Mouse (Mus musculus): ENCODE measurements around the gene Esrrg. TPM values are rescaled to one million over a fixed set of nuclear protein-coding genes. Genes with fewer than 3 reads are reported as not detected.
A peak's percentile ranks its signal among the peaks of the same experiment; 100 is the strongest.

Gene Esrrg
- polyA plus RNA-seq (2014; fragmentation: Nextera tagmentation; extraction: Ambion mirVana) = 34.2 and 36.2 TPM in 2 replicates

- Histone ChIP-seq H3K27ac (ENCODE audit: low read depth, low read length) (0 out of 2 replicates have a peak within 1 kb of the TSS, but pooled peaks have one; percentile 4), H3K4me3 (ENCODE audit: low read depth, low read length) (peak within 1 kb of the TSS; percentile 54), H3K4me1 (ENCODE audit: control insufficient read depth, insufficient read depth, low read length) (peaks cover 41% of the 10 kb centered on the region), H3K9ac (ENCODE audit: low read depth, low read length) (peak within 1 kb of the TSS; percentile 81), H3K4me2 (peak within 1 kb of the TSS; percentile 88), H3K27me3 (ENCODE audit: control insufficient read depth, insufficient read depth, low read length) (peaks cover 50% of the 10 kb centered on the region), H3K36me3 (ENCODE audit: control insufficient read depth, insufficient read depth, low read length) (no peaks in the 10 kb centered on the region), H3K9me3 (replicated peaks; ENCODE audit: control insufficient read depth, low read length) (no peaks in the 10 kb centered on the region)
- ATAC-seq (replicated peaks; ENCODE audit: insufficient number of reproducible peaks, low FRiP score, low TSS enrichment) = no peak
- WGBS (ENCODE audit: insufficient replicate concordance) = 2% methylated on average over 21 of the region's 21 CpGs
These were observed at the start of gene Esrrg for GRCm38 (mm10) chr1:187608261-187608921. Gene Esrrg, plus strand, starts transcription at chr1:187608791.

- no peaks in the 10 kb centered on the region for H3K27me3 ChIP-seq (ENCODE audit: control insufficient read depth, insufficient read depth, low read length)
- H3K9me3 ChIP-seq (replicated peaks; ENCODE audit: control insufficient read depth, low read length) = no peaks in the 10 kb centered on the region
- no peak overlapping the region for H3K4me2 ChIP-seq
- no peak overlapping the region for H3K9ac ChIP-seq (ENCODE audit: low read depth, low read length)
- no peak for ATAC-seq (replicated peaks; ENCODE audit: insufficient number of reproducible peaks, low FRiP score, low TSS enrichment)
- H3K4me3 ChIP-seq (ENCODE audit: low read depth, low read length) = no peak overlapping the region
- H3K27ac ChIP-seq (ENCODE audit: low read depth, low read length) = no peak overlapping the region
- H3K4me1 ChIP-seq (ENCODE audit: control insufficient read depth, insufficient read depth, low read length) = no peaks in the 10 kb centered on the region
- H3K36me3 ChIP-seq (ENCODE audit: control insufficient read depth, insufficient read depth, low read length) = no peaks in the 10 kb centered on the region
These were observed 24.6 kb upstream of the Esrrg start for GRCm38 (mm10) chr1:187583982-187584381.

- no peaks in the 10 kb centered on the region for H3K36me3 ChIP-seq (ENCODE audit: control insufficient read depth, insufficient read depth, low read length)
- H3K4me3 ChIP-seq (ENCODE audit: low read depth, low read length) = no peak overlapping the region
- no peak overlapping the region for H3K27ac ChIP-seq (ENCODE audit: low read depth, low read length)
- H3K9me3 ChIP-seq (replicated peaks; ENCODE audit: control insufficient read depth, low read length) = no peaks in the 10 kb centered on the region
- no peak overlapping the region for H3K9ac ChIP-seq (ENCODE audit: low read depth, low read length)
- ATAC-seq (replicated peaks; ENCODE audit: insufficient number of reproducible peaks, low FRiP score, low TSS enrichment) = no peak
- 85% methylated on average over 8 of the region's 8 CpGs for WGBS (ENCODE audit: insufficient replicate concordance)
- no peaks in the 10 kb centered on the region for H3K27me3 ChIP-seq (ENCODE audit: control insufficient read depth, insufficient read depth, low read length)
- no peaks in the 10 kb centered on the region for H3K4me1 ChIP-seq (ENCODE audit: control insufficient read depth, insufficient read depth, low read length)
- H3K4me2 ChIP-seq = no peak overlapping the region
These were observed 22.0 kb upstream of the Esrrg start for GRCm38 (mm10) chr1:187586541-187587075.

GRCm38 (mm10) chr1:187602942-187603341 is 5.6 kb upstream of the Esrrg start:
- peaks cover 37% of the 10 kb centered on the region for H3K27me3 ChIP-seq (ENCODE audit: control insufficient read depth, insufficient read depth, low read length)
- H3K36me3 ChIP-seq (ENCODE audit: control insufficient read depth, insufficient read depth, low read length) = no peaks in the 10 kb centered on the region
- H3K4me2 ChIP-seq = no peak overlapping the region
- no peak overlapping the region for H3K9ac ChIP-seq (ENCODE audit: low read depth, low read length)
- H3K4me3 ChIP-seq (ENCODE audit: low read depth, low read length) = no peak overlapping the region
- ATAC-seq (replicated peaks; ENCODE audit: insufficient number of reproducible peaks, low FRiP score, low TSS enrichment) = no peak
- peaks cover 22% of the 10 kb centered on the region for H3K4me1 ChIP-seq (ENCODE audit: control insufficient read depth, insufficient read depth, low read length)
- no peak overlapping the region for H3K27ac ChIP-seq (ENCODE audit: low read depth, low read length)
- WGBS (ENCODE audit: insufficient replicate concordance) = 42% methylated on average over 2 of the region's 2 CpGs
- no peaks in the 10 kb centered on the region for H3K9me3 ChIP-seq (replicated peaks; ENCODE audit: control insufficient read depth, low read length)

- no peak for ATAC-seq (replicated peaks; ENCODE audit: insufficient number of reproducible peaks, low FRiP score, low TSS enrichment)
- Histone ChIP-seq H3K4me3 (ENCODE audit: low read depth, low read length) (peak overlapping the region; percentile 8; the same call in 1 of the 2 replicates), H3K9me3 (replicated peaks; ENCODE audit: control insufficient read depth, low read length) (no peaks in the 10 kb centered on the region), H3K4me2 (peak overlapping the region; percentile 52), H3K27ac (ENCODE audit: low read depth, low read length) (no peak overlapping the region), H3K27me3 (ENCODE audit: control insufficient read depth, insufficient read depth, low read length) (peaks cover 44% of the 10 kb centered on the region), H3K9ac (ENCODE audit: low read depth, low read length) (no peak overlapping the region), H3K4me1 (ENCODE audit: control insufficient read depth, insufficient read depth, low read length) (peaks cover 26% of the 10 kb centered on the region), H3K36me3 (ENCODE audit: control insufficient read depth, insufficient read depth, low read length) (no peaks in the 10 kb centered on the region)
- WGBS (ENCODE audit: insufficient replicate concordance) = 6% methylated on average over 11 of the region's 11 CpGs
These were observed 4.5 kb upstream of the Esrrg start for GRCm38 (mm10) chr1:187604063-187604484.

- 14% methylated on average over 24 of the region's 24 CpGs for WGBS (ENCODE audit: insufficient replicate concordance)
- Histone ChIP-seq H3K9me3 (replicated peaks; ENCODE audit: control insufficient read depth, low read length) (no peaks in the 10 kb centered on the region), H3K27ac (ENCODE audit: low read depth, low read length) (no peak overlapping the region), H3K4me3 (ENCODE audit: low read depth, low read length) (peak overlapping the region; percentile 25; the same call in 1 of the 2 replicates), H3K4me1 (ENCODE audit: control insufficient read depth, insufficient read depth, low read length) (peaks cover 26% of the 10 kb centered on the region), H3K4me2 (peak overlapping the region; percentile 88), H3K36me3 (ENCODE audit: control insufficient read depth, insufficient read depth, low read length) (no peaks in the 10 kb centered on the region), H3K27me3 (ENCODE audit: control insufficient read depth, insufficient read depth, low read length) (peaks cover 44% of the 10 kb centered on the region), H3K9ac (ENCODE audit: low read depth, low read length) (0 out of 2 replicates have a peak overlapping the region, but pooled peaks have one; percentile 34)
- ATAC-seq (replicated peaks; ENCODE audit: insufficient number of reproducible peaks, low FRiP score, low TSS enrichment) = no peak
These were observed 3.8 kb upstream of the Esrrg start for GRCm38 (mm10) chr1:187604691-187605310.

DNA sequence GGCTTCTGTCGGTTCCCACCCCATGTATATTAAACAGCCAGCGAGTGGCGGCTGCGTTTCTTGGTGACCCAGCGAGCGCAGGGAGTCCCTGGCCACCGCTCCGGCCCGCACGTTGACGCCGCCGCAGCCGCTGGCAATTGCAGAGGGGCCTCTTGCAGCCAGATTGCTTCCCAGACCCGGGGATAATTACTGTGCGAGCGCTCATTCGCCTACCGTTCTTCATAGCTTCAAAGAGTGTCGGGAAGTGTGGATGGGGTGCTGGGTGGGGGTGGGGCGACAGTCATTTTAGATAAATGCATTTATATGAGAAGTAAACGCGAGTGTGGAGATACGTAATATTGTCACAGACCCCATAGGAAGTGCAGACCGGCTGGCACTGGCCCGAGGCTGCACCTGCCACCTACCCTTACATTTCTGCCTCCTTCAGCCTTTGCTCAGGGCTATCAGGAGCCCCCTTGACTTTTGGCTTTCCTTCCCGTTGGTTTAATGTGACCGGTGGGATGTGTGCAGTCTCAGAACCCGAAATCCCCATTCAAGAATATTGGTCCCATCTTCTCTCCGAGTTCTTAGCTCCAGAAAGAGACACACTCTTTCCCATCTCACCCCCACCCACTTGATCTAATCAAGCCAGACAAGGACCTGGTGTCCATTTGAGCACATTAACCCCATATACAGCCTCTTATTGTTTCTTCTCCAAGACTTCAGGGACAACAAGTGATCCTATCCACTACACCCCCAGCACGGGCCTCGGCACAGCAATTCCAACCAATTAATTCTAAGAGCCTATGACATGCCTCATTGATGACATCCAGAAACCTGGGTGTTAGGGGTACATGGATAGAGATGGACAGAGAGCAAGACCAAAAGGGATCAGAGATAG is 3.0 kb upstream of the Esrrg start:
- Histone ChIP-seq H3K9ac (ENCODE audit: low read depth, low read length) (peak overlapping the region; percentile 46), H3K4me1 (ENCODE audit: control insufficient read depth, insufficient read depth, low read length) (peaks cover 34% of the 10 kb centered on the region), H3K27ac (ENCODE audit: low read depth, low read length) (no peak overlapping the region), H3K4me2 (peak overlapping the region; percentile 88), H3K36me3 (ENCODE audit: control insufficient read depth, insufficient read depth, low read length) (no peaks in the 10 kb centered on the region), H3K27me3 (ENCODE audit: control insufficient read depth, insufficient read depth, low read length) (peaks cover 49% of the 10 kb centered on the region), H3K4me3 (ENCODE audit: low read depth, low read length) (peak overlapping the region; percentile 25), H3K9me3 (replicated peaks; ENCODE audit: control insufficient read depth, low read length) (no peaks in the 10 kb centered on the region)
- WGBS (ENCODE audit: insufficient replicate concordance) = 3% methylated on average over 32 of the region's 32 CpGs
- no peak for ATAC-seq (replicated peaks; ENCODE audit: insufficient number of reproducible peaks, low FRiP score, low TSS enrichment)

- WGBS (ENCODE audit: insufficient replicate concordance) = 9% methylated on average over 23 of the region's 23 CpGs
- peak overlapping the region; percentile 88 for H3K4me2 ChIP-seq
- H3K36me3 ChIP-seq (ENCODE audit: control insufficient read depth, insufficient read depth, low read length) = no peaks in the 10 kb centered on the region
- H3K4me3 ChIP-seq (ENCODE audit: low read depth, low read length) = peak overlapping the region; percentile 54; the same call in 1 of the 2 replicates
- no peak overlapping the region for H3K27ac ChIP-seq (ENCODE audit: low read depth, low read length)
- peaks cover 41% of the 10 kb centered on the region for H3K4me1 ChIP-seq (ENCODE audit: control insufficient read depth, insufficient read depth, low read length)
- no peaks in the 10 kb centered on the region for H3K9me3 ChIP-seq (replicated peaks; ENCODE audit: control insufficient read depth, low read length)
- H3K27me3 ChIP-seq (ENCODE audit: control insufficient read depth, insufficient read depth, low read length) = peaks cover 50% of the 10 kb centered on the region
- no peak overlapping the region for H3K9ac ChIP-seq (ENCODE audit: low read depth, low read length)
- ATAC-seq (replicated peaks; ENCODE audit: insufficient number of reproducible peaks, low FRiP score, low TSS enrichment) = no peak
These were observed 2.1 kb upstream of the Esrrg start for GRCm38 (mm10) chr1:187606271-187607040.

All from heart, embryonic 11.5 days (tissue).